Mouse (Mus musculus) neural tube, embryonic 14.5 days (tissue): Measurements from ENCODE around the gene Zbtb43. TPM values are rescaled to one million over a fixed set of nuclear protein-coding genes. Genes with fewer than 3 reads are reported as not detected.

Experiments
- ATAC-seq: fragments of 200-750 bp; cut with Nextera tagmentation; 2 replicates; pipeline ENCODE4 v1.8.0; 2017; ENCODE audit warnings: low read depth, mild to moderate bottlenecking, moderate TSS enrichment, moderate library complexity
- H3K27ac ChIP-seq: fragments of 300-500 bp; sonication (generic); 2 replicates; pipeline ENCODE4 v1.5.1; 2014; ENCODE audit warnings: low read depth, mild to moderate bottlenecking, control low read depth, low read length, moderate library complexity, mixed read lengths
- H3K27me3 ChIP-seq: fragments of 300-500 bp; sonication (generic); 2 replicates; pipeline ENCODE4 v1.6.1; 2014; ENCODE audit warnings: low read length; ENCODE audit not compliant: control insufficient read depth, insufficient read depth
- H3K36me3 ChIP-seq: fragments of 300-500 bp; sonication (generic); 2 replicates; pipeline ENCODE4 v1.6.1; 2014; ENCODE audit warnings: low read length, mixed read lengths; ENCODE audit not compliant: control insufficient read depth, insufficient read depth
- H3K4me1 ChIP-seq: fragments of 300-500 bp; sonication (generic); 2 replicates; pipeline ENCODE4 v1.6.1; 2014; ENCODE audit warnings: low read length; ENCODE audit not compliant: control insufficient read depth, insufficient read depth
- H3K4me2 ChIP-seq: fragments of 300-500 bp; sonication (generic); 2 replicates; pipeline ENCODE4 v1.6.1; 2014; ENCODE audit warnings: mild to moderate bottlenecking, low read depth, low read length, control low read depth
- H3K4me3 ChIP-seq: fragments of 300-500 bp; sonication (generic); 2 replicates; pipeline ENCODE4 v1.5.1; 2014; ENCODE audit warnings: low read depth, low read length, control low read depth, mixed read lengths
- H3K9ac ChIP-seq: fragments of 300-500 bp; sonication (generic); replicated peaks from 2 replicates; pipeline ENCODE4 v1.6.1; 2014; ENCODE audit warnings: low read depth, mild to moderate bottlenecking, control low read depth, low read length, mixed read lengths
- H3K9me3 ChIP-seq: fragments of 300-500 bp; sonication (generic); 2 replicates; pipeline ENCODE4 v1.6.1; 2016; ENCODE audit warnings: low read length; ENCODE audit not compliant: control insufficient read depth
- WGBS: fragments of 180-500 bp; shearing (Covaris S2); extraction: QIAGEN DNeasy Blood & Tissue Kit; methylation state at CpG from one replicate; pipeline ENCODE4 v1.1.7; 2014; 5-methylcytosine and 5-hydroxymethylcytosine counted together
- polyA plus RNA-seq: library from polyadenylated mRNA; unstranded; fragments of >200 nt; fragmentation: Nextera tagmentation; extraction: Ambion mirVana; gene quantifications from 2 replicates; pipeline ENCODE4 v1.2.1, GENCODE M21; 2014

The Zbtb43 gene
- polyA plus RNA-seq, 1 experiment from 2014 or later: 31.9 TPM

GRCm38 (mm10) chr2:33487332-33487731 lies 19.0 kb upstream of the Zbtb43 start:
- ATAC-seq: peak; percentile 50; the same call in 1 of the 2 replicates
- 0 out of 2 replicates have a peak overlapping the region, but pooled peaks have one; percentile 18 for H3K27ac ChIP-seq

GRCm38 (mm10) chr2:33486866-33487265 lies 18.5 kb upstream of the Zbtb43 start:
- peak; percentile 41; the same call in 1 of the 2 replicates for ATAC-seq
- no peak overlapping the region for H3K4me3 ChIP-seq
- H3K27me3 ChIP-seq: no peaks in the 10 kb centered on the region; the same call in 1 of the 2 replicates
- no peaks in the 10 kb centered on the region for H3K4me1 ChIP-seq
- H3K36me3 ChIP-seq: no peaks in the 10 kb centered on the region
- H3K4me2 ChIP-seq: no peak overlapping the region
- H3K27ac ChIP-seq: no peak overlapping the region
- 4% methylated on average over 9 of the region's 9 CpGs for WGBS
- no peaks in the 10 kb centered on the region for H3K9me3 ChIP-seq
- H3K9ac ChIP-seq: no peak overlapping the region

More at GRCm38 (mm10) chr2:33487332-33487731, 19.0 kb upstream of the Zbtb43 start:
- H3K4me2 ChIP-seq: no peak overlapping the region
- no peaks in the 10 kb centered on the region; the same call in 1 of the 2 replicates for H3K27me3 ChIP-seq
- 56% methylated on average over 8 of the region's 8 CpGs for WGBS
- H3K36me3 ChIP-seq: no peaks in the 10 kb centered on the region
- no peaks in the 10 kb centered on the region for H3K9me3 ChIP-seq
- no peak overlapping the region for H3K4me3 ChIP-seq
- no peaks in the 10 kb centered on the region for H3K4me1 ChIP-seq
- no peak overlapping the region for H3K9ac ChIP-seq

GRCm38 (mm10) chr2:33477961-33478755 lies 9.8 kb upstream of the Zbtb43 start:
- no peaks in the 10 kb centered on the region for H3K4me1 ChIP-seq
- H3K9me3 ChIP-seq: no peaks in the 10 kb centered on the region
- no peak overlapping the region for H3K4me3 ChIP-seq

DNA sequence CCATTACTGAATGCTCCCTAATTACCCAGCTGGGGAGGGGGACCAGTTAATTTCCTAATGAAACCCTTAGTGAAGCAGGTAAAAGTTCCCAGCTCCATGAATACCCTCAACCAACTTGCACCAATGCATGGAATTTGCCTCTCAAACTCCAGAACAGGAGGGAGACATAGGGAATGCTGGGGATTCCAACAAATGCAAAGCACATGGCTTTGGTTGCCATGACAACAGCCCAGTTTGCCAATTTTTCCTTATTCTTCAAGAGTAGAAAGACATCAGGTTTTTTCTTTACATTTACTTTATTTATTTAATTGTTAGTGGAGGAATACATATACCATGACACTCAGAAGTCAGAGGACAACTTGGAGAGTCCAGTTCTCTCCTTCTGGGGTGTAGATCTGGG lies 7.6 kb upstream of the Zbtb43 start:
- H3K27me3 ChIP-seq: no peaks in the 10 kb centered on the region
- H3K9ac ChIP-seq: no peak overlapping the region
- H3K9me3 ChIP-seq: no peaks in the 10 kb centered on the region
- H3K27ac ChIP-seq: no peak overlapping the region
- H3K4me2 ChIP-seq: no peak overlapping the region
- H3K36me3 ChIP-seq: no peaks in the 10 kb centered on the region
- no peaks in the 10 kb centered on the region for H3K4me1 ChIP-seq
- H3K4me3 ChIP-seq: no peak overlapping the region
- ATAC-seq: no peak

More at GRCm38 (mm10) chr2:33477961-33478755, 9.8 kb upstream of the Zbtb43 start:
- Histone ChIP-seq H3K27me3 (no peaks in the 10 kb centered on the region), H3K9ac (no peak overlapping the region), H3K4me2 (no peak overlapping the region), H3K36me3 (no peaks in the 10 kb centered on the region), H3K27ac (no peak overlapping the region)
- 90% methylated on average over 10 of the region's 10 CpGs for WGBS
- no peak for ATAC-seq

GRCm38 (mm10) chr2:33467546-33468465 lies 553 bp downstream of the Zbtb43 start:
- Histone ChIP-seq H3K4me2 (peak overlapping the region; percentile 80), H3K27ac (no peak overlapping the region), H3K4me3 (peak overlapping the region; percentile 93), H3K9me3 (no peaks in the 10 kb centered on the region), H3K9ac (peak overlapping the region; percentile 87), H3K27me3 (no peaks in the 10 kb centered on the region), H3K36me3 (no peaks in the 10 kb centered on the region; the same call in 1 of the 2 replicates), H3K4me1 (peaks cover 15% of the 10 kb centered on the region)
- 6% methylated on average over 57 of the region's 57 CpGs for WGBS
- peak; percentile 64; the same call in 1 of the 2 replicates for ATAC-seq

GRCm38 (mm10) chr2:33465966-33466365 lies 2.4 kb downstream of the Zbtb43 start:
- H3K27ac ChIP-seq: no peak overlapping the region
- H3K9me3 ChIP-seq: no peaks in the 10 kb centered on the region
- H3K36me3 ChIP-seq: peaks cover 13% of the 10 kb centered on the region; the same call in 1 of the 2 replicates
- no peak for ATAC-seq
- H3K4me1 ChIP-seq: peaks cover 15% of the 10 kb centered on the region
- H3K4me3 ChIP-seq: no peak overlapping the region
- WGBS: 63% methylated on average over 4 of the region's 4 CpGs
- no peak overlapping the region for H3K9ac ChIP-seq
- H3K27me3 ChIP-seq: no peaks in the 10 kb centered on the region
- H3K4me2 ChIP-seq: no peak overlapping the region

- H3K27ac ChIP-seq: no peak overlapping the region
- H3K27me3 ChIP-seq: no peaks in the 10 kb centered on the region
- peaks cover 14% of the 10 kb centered on the region; the same call in 1 of the 2 replicates for H3K36me3 ChIP-seq
- H3K4me3 ChIP-seq: no peak overlapping the region
- 61% methylated on average over 5 of the region's 5 CpGs for WGBS
- no peaks in the 10 kb centered on the region for H3K9me3 ChIP-seq
- H3K9ac ChIP-seq: no peak overlapping the region
- H3K4me2 ChIP-seq: no peak overlapping the region
- peaks cover 15% of the 10 kb centered on the region for H3K4me1 ChIP-seq
- ATAC-seq: no peak
These were observed 3.1 kb downstream of the Zbtb43 start for GRCm38 (mm10) chr2:33465215-33465614.

DNA sequence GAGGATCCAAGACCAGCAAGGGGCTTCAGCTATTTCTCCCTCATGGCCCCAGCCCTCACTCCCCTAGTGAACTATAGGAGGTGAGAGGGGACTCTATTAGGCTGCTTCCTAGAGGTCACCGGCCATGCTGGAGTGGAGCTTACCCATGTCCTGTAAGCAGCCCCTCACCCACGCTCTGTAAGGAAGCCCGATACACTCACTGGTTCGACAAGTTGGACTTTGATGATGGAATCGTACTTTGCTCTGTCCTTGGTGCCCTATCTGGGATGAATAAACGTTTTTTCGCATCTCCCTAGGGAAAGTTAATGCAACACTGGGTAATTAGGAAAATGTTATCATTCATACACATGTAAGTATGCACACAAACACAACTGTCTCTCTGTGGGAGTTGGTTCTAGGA lies 6.3 kb downstream of the Zbtb43 start:
- no peak overlapping the region for H3K9ac ChIP-seq
- H3K9me3 ChIP-seq: no peaks in the 10 kb centered on the region
- 95% methylated on average over 7 of the region's 7 CpGs for WGBS
- no peak overlapping the region for H3K27ac ChIP-seq
- H3K36me3 ChIP-seq: peaks cover 18% of the 10 kb centered on the region; the same call in 1 of the 2 replicates
- ATAC-seq: no peak
- no peaks in the 10 kb centered on the region for H3K27me3 ChIP-seq
- peaks cover 8% of the 10 kb centered on the region for H3K4me1 ChIP-seq
- H3K4me3 ChIP-seq: no peak overlapping the region
- no peak overlapping the region for H3K4me2 ChIP-seq
